Mouse (Mus musculus) liver, embryonic 11.5 days (tissue): Measurements from ENCODE around the gene Lrrc61. TPM values are rescaled to one million over a fixed set of nuclear protein-coding genes. Genes with fewer than 3 reads are reported as not detected.
A peak's percentile ranks its signal among the peaks of the same experiment; 100 is the strongest.

Source experiments
- ATAC-seq: fragments of 200-750 bp; cut with Nextera tagmentation; replicated peaks from 2 replicates; pipeline ENCODE4 v1.8.0; 2017; ENCODE audit warnings: moderate number of reproducible peaks, mild to moderate bottlenecking, moderate TSS enrichment, moderate library complexity; ENCODE audit not compliant: low FRiP score
- DNase-seq: peaks from one replicate; pipeline ENCODE4 v3.0.0-alpha.2; 2017; ENCODE audit warnings: low spot score
- H3K27ac ChIP-seq: fragments of 300-500 bp; sonication (generic); 2 replicates; pipeline ENCODE4 v1.5.1; 2014; ENCODE audit warnings: mild to moderate bottlenecking, low read depth, low read length, control low read depth
- H3K27me3 ChIP-seq: fragments of 300-500 bp; sonication (generic); replicated peaks from 2 replicates; pipeline ENCODE4 v1.6.1; 2014; ENCODE audit warnings: low read length, mixed read lengths; ENCODE audit not compliant: control insufficient read depth, insufficient read depth
- H3K36me3 ChIP-seq: fragments of 300-500 bp; sonication (generic); 2 replicates; pipeline ENCODE4 v1.6.1; 2014; ENCODE audit warnings: mild to moderate bottlenecking, low read length, moderate library complexity, mixed read lengths; ENCODE audit not compliant: control insufficient read depth, insufficient read depth
- H3K4me1 ChIP-seq: fragments of 300-500 bp; sonication (generic); replicated peaks from 2 replicates; pipeline ENCODE4 v1.6.1; 2014; ENCODE audit warnings: low read length, mixed read lengths; ENCODE audit not compliant: control insufficient read depth, insufficient read depth
- H3K4me2 ChIP-seq: fragments of 300-500 bp; sonication (generic); 2 replicates; pipeline ENCODE4 v1.6.1; 2014; ENCODE audit warnings: mild to moderate bottlenecking, control low read depth, moderate library complexity
- H3K4me3 ChIP-seq: fragments of 300-500 bp; sonication (generic); 2 replicates; pipeline ENCODE4 v1.5.1; 2014; ENCODE audit warnings: low read depth, low read length, control low read depth
- H3K9ac ChIP-seq: fragments of 300-500 bp; sonication (generic); 2 replicates; pipeline ENCODE4 v1.6.1; 2014; ENCODE audit warnings: low read depth, low read length, control low read depth
- H3K9me3 ChIP-seq: fragments of 300-500 bp; sonication (generic); 2 replicates; pipeline ENCODE4 v1.6.1; 2016; ENCODE audit warnings: low read length, inconsistent platforms, mixed read lengths; ENCODE audit not compliant: control insufficient read depth
- WGBS: fragments of 180-500 bp; shearing (Covaris S2); extraction: QIAGEN DNeasy Blood & Tissue Kit; methylation state at CpG from one replicate; pipeline ENCODE4 v1.1.7; 2014; 5-methylcytosine and 5-hydroxymethylcytosine counted together
- polyA plus RNA-seq: library from polyadenylated mRNA; unstranded; fragments of >200 nt; fragmentation: Nextera tagmentation; extraction: Ambion mirVana; gene quantifications from 2 replicates; pipeline ENCODE4 v1.2.1, GENCODE M21; 2014

Lrrc61 gene
- polyA plus RNA-seq, 1 experiment from 2014 or later: 4.6 TPM

GRCm38 (mm10) chr6:48555104-48555890, 701 bp downstream of the Lrrc61 start:
- peak overlapping the region; percentile 64 for H3K9ac ChIP-seq
- ATAC-seq: peak; percentile 64
- no peaks in the 10 kb centered on the region for H3K27me3 ChIP-seq
- WGBS: 40% methylated on average over 13 of the region's 14 CpGs
- peak; percentile 40 for DNase-seq
- H3K27ac ChIP-seq: peak overlapping the region; percentile 68; the same call in 1 of the 2 replicates
- no peaks in the 10 kb centered on the region for H3K36me3 ChIP-seq
- peak overlapping the region; percentile 43 for H3K4me3 ChIP-seq
- H3K4me1 ChIP-seq: peaks cover 2% of the 10 kb centered on the region; the same call in 1 of the 2 replicates
- H3K9me3 ChIP-seq: no peaks in the 10 kb centered on the region
- peak overlapping the region; percentile 74 for H3K4me2 ChIP-seq

- ATAC-seq (no peak), DNase-seq (no peak)
- no peak overlapping the region for H3K9ac ChIP-seq
- H3K27me3 ChIP-seq: no peaks in the 10 kb centered on the region
- no peak overlapping the region for H3K4me3 ChIP-seq
- 94% methylated on average over 3 of the region's 3 CpGs for WGBS
- peaks cover 2% of the 10 kb centered on the region; the same call in 1 of the 2 replicates for H3K4me1 ChIP-seq
- H3K27ac ChIP-seq: no peak overlapping the region
- no peaks in the 10 kb centered on the region for H3K9me3 ChIP-seq
- peak overlapping the region; percentile 74; the same call in 1 of the 2 replicates for H3K4me2 ChIP-seq
- H3K36me3 ChIP-seq: no peaks in the 10 kb centered on the region
These were observed 1.4 kb downstream of the Lrrc61 start for GRCm38 (mm10) chr6:48555956-48556355.

- DNase-seq (no peak), ATAC-seq (no peak)
- Histone ChIP-seq H3K27me3 (no peaks in the 10 kb centered on the region), H3K9ac (no peak overlapping the region), H3K9me3 (no peaks in the 10 kb centered on the region), H3K4me3 (no peak overlapping the region), H3K4me1 (no peaks in the 10 kb centered on the region), H3K27ac (no peak overlapping the region), H3K36me3 (0 out of 2 replicates have a peak, but pooled peaks cover 4% of the 10 kb centered on the region), H3K4me2 (no peak overlapping the region)
- WGBS: 83% methylated on average over 4 of the region's 4 CpGs
These were observed 11.2 kb downstream of the Lrrc61 start for GRCm38 (mm10) chr6:48565693-48566310.

- DNase-seq: no peak
- 79% methylated on average over 5 of the region's 5 CpGs for WGBS
These were observed 11.7 kb downstream of the Lrrc61 start for GRCm38 (mm10) chr6:48566312-48566711.

GRCm38 (mm10) chr6:48568036-48568984, 13.7 kb downstream of the Lrrc61 start:
- Histone ChIP-seq H3K9ac (no peak overlapping the region), H3K27me3 (no peaks in the 10 kb centered on the region), H3K9me3 (no peaks in the 10 kb centered on the region), H3K36me3 (0 out of 2 replicates have a peak, but pooled peaks cover 4% of the 10 kb centered on the region), H3K4me2 (no peak overlapping the region), H3K4me3 (no peak overlapping the region), H3K27ac (no peak overlapping the region), H3K4me1 (peaks cover 4% of the 10 kb centered on the region)
- no peak for DNase-seq
- WGBS: 85% methylated on average over 21 of the region's 21 CpGs
- ATAC-seq: no peak

More at GRCm38 (mm10) chr6:48566312-48566711, 11.7 kb downstream of the Lrrc61 start:
- ATAC-seq: no peak
- H3K4me2 ChIP-seq: no peak overlapping the region
- H3K4me3 ChIP-seq: no peak overlapping the region
- H3K4me1 ChIP-seq: no peaks in the 10 kb centered on the region
- no peak overlapping the region for H3K27ac ChIP-seq
- no peaks in the 10 kb centered on the region for H3K9me3 ChIP-seq
- H3K27me3 ChIP-seq: no peaks in the 10 kb centered on the region
- 0 out of 2 replicates have a peak, but pooled peaks cover 4% of the 10 kb centered on the region for H3K36me3 ChIP-seq
- no peak overlapping the region for H3K9ac ChIP-seq

- peaks cover 4% of the 10 kb centered on the region for H3K4me1 ChIP-seq
- H3K36me3 ChIP-seq: 0 out of 2 replicates have a peak, but pooled peaks cover 4% of the 10 kb centered on the region
- DNase-seq: no peak
- no peak overlapping the region for H3K9ac ChIP-seq
- ATAC-seq: no peak
- no peak overlapping the region for H3K4me3 ChIP-seq
- WGBS: 80% methylated on average over 8 of the region's 8 CpGs
- no peak overlapping the region for H3K27ac ChIP-seq
- H3K27me3 ChIP-seq: no peaks in the 10 kb centered on the region
- no peaks in the 10 kb centered on the region for H3K9me3 ChIP-seq
- no peak overlapping the region for H3K4me2 ChIP-seq
These were observed 14.6 kb downstream of the Lrrc61 start for GRCm38 (mm10) chr6:48569065-48569807.

GRCm38 (mm10) chr6:48572014-48572413, 17.4 kb downstream of the Lrrc61 start:
- ATAC-seq (no peak), DNase-seq (no peak)
- peaks cover 4% of the 10 kb centered on the region for H3K4me1 ChIP-seq
- 87% methylated on average over 5 of the region's 5 CpGs for WGBS
- no peak overlapping the region for H3K9ac ChIP-seq
- no peaks in the 10 kb centered on the region for H3K27me3 ChIP-seq
- no peak overlapping the region for H3K4me2 ChIP-seq
- no peak overlapping the region for H3K27ac ChIP-seq
- no peaks in the 10 kb centered on the region for H3K36me3 ChIP-seq
- no peak overlapping the region for H3K4me3 ChIP-seq
- no peaks in the 10 kb centered on the region for H3K9me3 ChIP-seq
